Mouse (Mus musculus): ENCODE data around the gene Rbm7.
"Not testable (repeated sequence)": the region's sequence is repeated elsewhere in the genome, so short reads cannot be mapped to it uniquely, and the experiment has no call there.

The Rbm7 gene

GRCm38 (mm10) chr9:48494817-48495547 lies at the start of gene Rbm7, which contains the start of gene Gm5617:
Gene Rbm7 (minus strand): TSS chr9:48495299.
Gene Gm5617 (plus strand): TSS chr9:48495442.
- peak; percentile 96 for DNase-seq (ENCODE audit: low spot score)

GRCm38 (mm10) chr9:48538688-48539087 lies 43.6 kb upstream of the Rbm7 start:
- no peak for DNase-seq (ENCODE audit: low spot score)

- DNase-seq (ENCODE audit: low spot score), result no peak
These were observed 43.0 kb upstream of the Rbm7 start for GRCm38 (mm10) chr9:48538044-48538645.

GRCm38 (mm10) chr9:48537616-48538015 lies 42.5 kb upstream of the Rbm7 start:
- not testable (repeated sequence) for DNase-seq (ENCODE audit: low spot score)

GRCm38 (mm10) chr9:48536414-48536813 lies 41.3 kb upstream of the Rbm7 start:
- no peak for DNase-seq (ENCODE audit: low spot score)

- DNase-seq (ENCODE audit: low spot score), result no peak
These were observed 37.6 kb upstream of the Rbm7 start for GRCm38 (mm10) chr9:48532730-48533129.

DNA sequence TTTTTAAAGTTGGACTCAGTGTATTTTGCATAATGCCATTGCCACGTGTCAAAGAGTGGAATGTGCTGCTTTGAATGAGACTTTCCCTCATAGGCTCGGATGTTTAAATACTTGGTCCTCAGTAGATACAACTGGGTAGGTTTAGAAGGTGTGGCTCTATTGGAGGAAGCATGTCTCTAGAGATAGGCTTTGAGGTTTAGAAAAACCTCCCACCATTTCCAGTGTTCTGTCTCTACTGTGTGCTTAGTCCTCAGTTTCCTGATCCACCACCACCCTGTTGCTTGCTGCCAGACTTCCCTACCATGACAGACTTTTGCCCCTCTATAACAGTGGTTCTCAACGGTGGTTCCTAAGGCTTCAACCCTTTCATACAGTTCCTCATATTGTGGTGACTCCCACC lies 37.1 kb upstream of the Rbm7 start:
- DNase-seq (ENCODE audit: low spot score), result no peak

DNA sequence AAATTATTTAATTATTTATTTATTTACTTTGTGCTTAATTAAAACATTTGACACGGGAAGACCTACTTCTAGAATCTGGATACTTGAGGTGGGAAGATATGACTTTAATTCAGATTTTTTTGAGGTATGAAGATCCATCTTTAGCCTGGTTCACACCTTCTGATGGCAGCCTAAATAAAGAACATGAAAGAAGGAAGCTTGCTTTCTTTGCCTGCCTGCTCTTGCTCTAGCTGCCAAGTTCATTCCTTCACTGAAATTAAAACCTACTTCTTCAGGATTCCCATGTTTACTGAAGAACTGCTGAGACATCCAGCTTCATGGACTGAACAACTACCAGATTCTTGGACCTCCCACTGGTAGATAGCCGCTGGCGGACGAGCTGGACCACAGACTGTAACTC lies 36.2 kb upstream of the Rbm7 start:
- no peak for DNase-seq (ENCODE audit: low spot score)

GRCm38 (mm10) chr9:48526520-48526919 lies 31.4 kb upstream of the Rbm7 start:
- no peak for DNase-seq (ENCODE audit: low spot score)

GRCm38 (mm10) chr9:48525566-48525965 lies 30.5 kb upstream of the Rbm7 start:
- no peak for DNase-seq (ENCODE audit: low spot score)

DNA sequence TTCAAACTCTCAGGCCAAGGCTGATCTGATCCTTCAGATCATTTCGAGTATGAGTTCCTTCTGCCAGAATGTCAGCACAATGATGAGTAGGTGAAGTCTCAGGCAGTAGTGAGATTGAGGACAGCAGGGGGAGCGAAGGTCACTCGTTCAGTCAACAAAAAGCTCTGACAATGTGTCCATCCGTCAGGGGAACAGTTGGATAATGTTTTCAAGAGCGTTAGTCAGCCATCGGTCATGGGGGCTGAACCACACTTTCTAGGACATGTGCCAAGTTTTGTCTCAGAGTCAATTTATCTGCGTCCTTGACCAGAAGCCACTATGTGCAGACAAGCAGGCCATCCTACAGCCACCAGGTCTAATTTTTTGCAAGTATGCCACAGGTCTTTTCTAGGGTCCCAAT lies 25.3 kb upstream of the Rbm7 start:
- not testable (repeated sequence) for DNase-seq (ENCODE audit: low spot score)

GRCm38 (mm10) chr9:48517372-48518130 lies 22.5 kb upstream of the Rbm7 start:
- DNase-seq (ENCODE audit: low spot score), result no peak

DNA sequence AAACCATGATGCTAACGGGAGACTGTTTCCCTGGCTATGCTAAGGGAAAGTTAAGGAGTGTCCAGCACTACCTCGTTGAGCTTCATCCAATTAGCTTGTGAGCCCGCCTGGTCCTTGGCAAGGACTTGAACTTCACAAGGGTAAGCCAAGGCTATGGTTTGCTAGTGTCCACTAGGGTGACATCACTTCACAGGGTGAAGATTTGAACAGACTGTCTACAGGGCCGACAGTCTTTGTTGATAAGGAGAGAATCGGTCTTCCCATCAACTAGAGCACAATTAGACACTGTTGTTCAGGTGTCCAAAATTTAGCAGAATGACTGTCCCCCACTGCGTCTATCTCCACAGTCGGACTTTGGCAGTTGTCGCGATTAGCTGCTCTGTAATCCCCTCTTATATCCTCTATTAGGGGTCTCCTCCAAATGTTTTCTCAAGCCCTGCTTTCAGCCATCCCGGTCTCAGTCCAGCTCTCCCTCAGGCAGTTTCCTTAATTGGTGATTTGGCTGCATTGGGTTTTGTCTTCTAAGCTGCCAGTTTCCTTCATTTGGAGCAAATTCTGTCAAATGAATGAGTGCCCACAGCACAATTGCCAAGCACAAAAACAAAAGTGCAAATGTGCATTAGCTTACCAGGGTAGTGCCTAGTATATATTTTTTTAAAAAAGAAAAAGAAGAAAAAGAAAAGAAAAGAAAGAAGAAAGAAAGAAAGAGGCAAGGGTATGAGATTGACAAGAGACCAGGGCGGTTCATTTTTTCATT lies 21.7 kb upstream of the Rbm7 start:
- DNase-seq (ENCODE audit: low spot score), result no peak

DNA sequence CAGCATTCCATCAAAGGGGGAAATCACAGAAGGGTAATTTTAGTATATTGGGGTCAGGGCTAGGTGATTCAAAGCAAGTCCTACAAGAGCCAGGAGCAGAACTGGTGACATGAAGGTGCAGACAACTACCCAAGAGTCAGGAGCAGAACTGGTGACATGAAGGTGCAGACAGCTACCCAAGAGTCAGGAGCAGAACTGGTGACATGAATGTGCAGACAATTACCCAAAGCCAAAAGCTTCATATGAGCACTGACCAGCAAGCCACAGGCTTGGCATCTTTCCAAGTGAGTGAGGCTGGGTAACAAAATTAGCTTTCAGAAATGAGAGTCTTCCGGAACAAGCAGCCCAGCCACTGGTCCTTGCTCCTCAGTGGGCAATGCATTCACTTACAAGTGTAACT lies 20.2 kb upstream of the Rbm7 start:
- DNase-seq (ENCODE audit: low spot score), result no peak

GRCm38 (mm10) chr9:48510134-48510533 lies 15.0 kb upstream of the Rbm7 start:
- DNase-seq (ENCODE audit: low spot score), result no peak

- DNase-seq (ENCODE audit: low spot score), result no peak
These were observed 9.8 kb upstream of the Rbm7 start for GRCm38 (mm10) chr9:48504741-48505365.

DNA sequence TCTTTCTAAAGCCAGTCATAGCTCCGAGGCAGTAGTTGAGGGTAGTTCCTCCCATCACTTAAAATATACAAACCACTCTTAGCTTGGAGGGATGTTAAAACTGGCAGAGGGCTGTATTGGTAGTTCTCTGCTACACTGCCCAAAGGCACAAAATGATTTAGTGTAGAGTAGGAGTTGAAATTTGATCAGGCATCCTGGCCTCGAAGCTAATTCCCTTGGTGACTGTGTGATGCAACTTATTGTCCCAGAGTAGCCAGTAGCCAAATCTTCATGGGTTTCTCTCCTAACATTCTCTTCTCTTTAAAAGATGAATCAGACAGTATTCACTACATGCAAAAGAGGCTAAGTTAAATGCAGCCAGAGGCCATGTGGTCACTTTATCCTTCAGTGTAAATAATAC lies 7.9 kb upstream of the Rbm7 start:
- DNase-seq (ENCODE audit: low spot score), result no peak

DNA sequence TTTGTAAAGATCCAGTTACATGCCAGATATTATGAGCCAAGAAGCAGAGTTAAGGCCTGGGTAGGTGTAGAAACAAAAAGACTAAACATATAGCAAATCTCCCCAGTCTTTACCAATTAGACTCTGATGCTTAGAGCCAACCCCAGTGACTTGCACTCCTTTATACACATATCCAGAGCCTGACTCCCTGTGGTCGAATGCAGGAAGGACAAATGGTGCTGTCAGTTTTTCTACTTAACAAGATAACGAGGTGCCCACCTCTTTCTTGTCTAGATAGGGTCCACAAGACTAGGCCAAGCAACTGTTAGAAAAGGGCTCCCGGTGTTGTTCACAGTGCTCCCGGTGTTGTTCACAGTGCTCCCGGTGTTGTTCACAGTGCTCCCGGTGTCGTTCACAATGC lies 6.1 kb upstream of the Rbm7 start:
- DNase-seq (ENCODE audit: low spot score), result no peak

GRCm38 (mm10) chr9:48495548-48495932 lies 441 bp upstream of the Rbm7 start:
- no peak for DNase-seq (ENCODE audit: low spot score)

DNA sequence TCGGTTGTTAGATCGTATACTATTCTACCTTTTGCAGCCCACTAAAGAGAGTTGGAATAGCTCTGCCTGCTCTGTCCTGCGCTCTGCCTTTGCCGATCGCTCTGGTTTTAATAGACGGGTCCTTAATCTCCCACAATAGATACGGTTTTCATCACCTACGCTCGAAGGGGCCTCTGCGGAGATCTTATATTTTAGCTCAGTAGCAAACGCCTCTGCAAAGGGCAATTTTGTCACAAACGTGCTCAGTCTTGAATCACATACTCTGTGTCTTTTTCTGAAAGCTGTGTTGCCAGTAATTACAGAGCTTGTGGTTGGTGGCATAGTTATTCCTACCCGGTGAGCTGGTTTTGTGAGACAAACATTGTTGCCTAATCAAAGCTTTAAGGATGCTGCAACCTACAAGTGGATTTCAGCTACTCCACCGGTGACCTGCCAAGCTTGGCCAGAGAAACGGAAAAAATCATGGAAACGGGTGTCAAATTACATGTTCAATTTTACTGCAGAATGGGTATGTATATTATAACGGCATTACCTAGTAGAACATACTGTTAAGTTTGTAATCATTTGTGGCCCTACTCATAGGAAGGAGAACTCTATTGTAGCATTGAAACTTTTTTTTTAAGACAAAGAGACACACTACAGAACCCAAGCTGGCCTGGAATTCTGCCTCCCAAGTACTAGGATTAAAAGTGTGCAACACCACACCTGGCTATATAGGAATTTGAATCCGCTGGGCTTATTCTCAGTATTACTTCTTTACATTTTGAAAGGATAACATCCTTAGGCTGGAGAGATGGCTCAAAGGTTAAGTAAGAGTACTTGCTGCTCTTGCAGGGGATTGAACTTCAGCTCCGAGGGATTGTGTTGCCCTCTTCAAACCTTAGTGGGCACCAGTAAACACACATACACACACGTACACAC lies 13.6 kb downstream of the Rbm7 start:
- DNase-seq (ENCODE audit: low spot score), result peak; percentile 31

Data from lung, postnatal 25 days (tissue).